Mouse (Mus musculus): ENCODE measurements around the gene Gm3286.
"Not testable (repeated sequence)": the region's sequence is repeated elsewhere in the genome, so short reads cannot be mapped to it uniquely, and the experiment has no call there.

The Gm3286 gene

GRCm38 (mm10) chr5:95510458-95510857, at the start of gene Gm3286:
Gene Gm3286 (plus strand): TSS chr5:95510758.
- DNase-seq (ENCODE audit: low spot score in 2 of 2) = not testable (repeated sequence)
